In the genomic region with DNA sequence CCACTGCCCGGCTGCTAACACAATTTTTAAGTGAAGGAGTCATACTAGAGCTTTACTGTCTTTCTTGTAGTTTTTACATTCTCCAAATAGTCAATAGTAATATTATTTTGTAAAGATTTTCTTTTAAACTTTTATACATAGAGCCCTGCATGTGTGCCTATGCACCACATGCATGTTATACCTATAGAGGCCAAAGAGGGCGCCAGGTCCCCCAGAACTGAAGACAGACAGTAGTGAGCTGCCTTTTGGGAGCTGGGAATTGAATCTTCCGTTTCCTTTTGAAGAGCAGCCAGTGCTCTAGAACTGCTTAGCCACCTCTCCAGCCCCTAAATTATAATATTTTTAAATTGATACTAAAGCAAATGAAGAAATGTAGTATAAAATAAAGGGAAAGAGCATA, we compare ENCODE assay signal across 9 mouse cellular contexts.
A peak's percentile ranks its signal among the peaks of the same experiment; 100 is the strongest.
DNase-seq lines count a peak whose midpoint lies in the region; ATAC-seq lines count a peak whose summit lies in the region.
"Had no signal": no experiment of that assay in that cellular context is flagged by ENCODE, and none has a peak within 500 bp of the region (broad histone marks: within the 10 kb centered on the region; RNA-seq: fewer than 3 reads in every experiment).

No protein-coding gene starts in this region.

- ATAC-seq in hindbrain, embryonic 11.5 days (ENCODE audit: low FRiP score): no peak
- ATAC-seq in hindbrain, embryonic 14.5 days (ENCODE audit: low FRiP score): no peak
- ATAC-seq in neural tube, embryonic 12.5 days (ENCODE audit: low FRiP score, low read depth): 0 out of 2 replicates have a peak, but pooled peaks have one; percentile 44
- no peak for ATAC-seq in neural tube, embryonic 15.5 days (ENCODE audit: low FRiP score)

- H3K9ac ChIP-seq in hindbrain, embryonic 11.5 days (ENCODE audit: low read depth, low read length): no peak overlapping the region
- H3K9ac ChIP-seq in hindbrain, embryonic 14.5 days: no peak overlapping the region
- no peak overlapping the region for H3K9ac ChIP-seq in neural tube, embryonic 12.5 days
- H3K9ac ChIP-seq in neural tube, embryonic 15.5 days (replicated peaks): no peak overlapping the region

- no peaks in the 10 kb centered on the region for H3K27me3 ChIP-seq in hindbrain, embryonic 11.5 days (ENCODE audit: control insufficient read depth, insufficient read depth, low read length)
- no peaks in the 10 kb centered on the region for H3K27me3 ChIP-seq in hindbrain, embryonic 14.5 days (ENCODE audit: control insufficient read depth, insufficient read depth, low read length)
- no peaks in the 10 kb centered on the region for H3K27me3 ChIP-seq in neural tube, embryonic 12.5 days (replicated peaks)
- no peaks in the 10 kb centered on the region for H3K27me3 ChIP-seq in neural tube, embryonic 15.5 days (replicated peaks)

- no peak overlapping the region for H3K4me3 ChIP-seq in hindbrain, embryonic 11.5 days (ENCODE audit: low read depth, low read length)
- H3K4me3 ChIP-seq in hindbrain, embryonic 14.5 days (replicated peaks; ENCODE audit: low read length): no peak overlapping the region
- H3K4me3 ChIP-seq in neural tube, embryonic 12.5 days: no peak overlapping the region
- no peak overlapping the region for H3K4me3 ChIP-seq in neural tube, embryonic 15.5 days (replicated peaks)

- no peaks in the 10 kb centered on the region for H3K4me1 ChIP-seq in hindbrain, embryonic 11.5 days (replicated peaks; ENCODE audit: control insufficient read depth, insufficient read depth, low read length)
- peaks cover 11% of the 10 kb centered on the region for H3K4me1 ChIP-seq in hindbrain, embryonic 14.5 days (replicated peaks; ENCODE audit: control insufficient read depth, insufficient read depth, low read length)
- H3K4me1 ChIP-seq in neural tube, embryonic 12.5 days: no peaks in the 10 kb centered on the region
- H3K4me1 ChIP-seq in neural tube, embryonic 15.5 days: peaks cover 9% of the 10 kb centered on the region

- DNase-seq in hindbrain, embryonic 11.5 days (ENCODE audit: low spot score): peak; percentile 27
- DNase-seq in hindbrain, embryonic 14.5 days (ENCODE audit: low spot score): no peak
- DNase-seq in c-Kit-positive CD71-positive TER-119-positive erythroid progenitor cells, embryonic 14.5 days (ENCODE audit: low spot score): peak; percentile 11
- DNase-seq in thymus, postnatal 36 days: peak; percentile 22 to 29
- no peak for DNase-seq in layer of hippocampus, postnatal 36 days
- DNase-seq in right cerebral cortex, postnatal 14 days: no peak

- 79% methylated on average over 3 of the region's 3 CpGs for WGBS in hindbrain, embryonic 11.5 days
- WGBS in hindbrain, embryonic 14.5 days: 68% methylated on average over 3 of the region's 3 CpGs
- WGBS in neural tube, embryonic 12.5 days: 80% methylated on average over 3 of the region's 3 CpGs
- WGBS in neural tube, embryonic 15.5 days: 74% methylated on average over 3 of the region's 3 CpGs

- H3K9me3 ChIP-seq in hindbrain, embryonic 11.5 days (ENCODE audit: control insufficient read depth, low read length): no peaks in the 10 kb centered on the region
- H3K9me3 ChIP-seq in hindbrain, embryonic 14.5 days (ENCODE audit: control insufficient read depth, low read length): no peaks in the 10 kb centered on the region
- H3K9me3 ChIP-seq in neural tube, embryonic 12.5 days: no peaks in the 10 kb centered on the region
- no peaks in the 10 kb centered on the region for H3K9me3 ChIP-seq in neural tube, embryonic 15.5 days (replicated peaks)

- no peaks in the 10 kb centered on the region for H3K36me3 ChIP-seq in hindbrain, embryonic 11.5 days (ENCODE audit: control insufficient read depth, insufficient read depth, low read length)
- no peaks in the 10 kb centered on the region for H3K36me3 ChIP-seq in hindbrain, embryonic 14.5 days (replicated peaks; ENCODE audit: control insufficient read depth, insufficient read depth)
- no peaks in the 10 kb centered on the region for H3K36me3 ChIP-seq in neural tube, embryonic 12.5 days
- no peaks in the 10 kb centered on the region for H3K36me3 ChIP-seq in neural tube, embryonic 15.5 days

- no peak overlapping the region for H3K27ac ChIP-seq in hindbrain, embryonic 11.5 days (ENCODE audit: low read depth, low read length)
- H3K27ac ChIP-seq in hindbrain, embryonic 14.5 days: no peak overlapping the region
- H3K27ac ChIP-seq in neural tube, embryonic 12.5 days: no peak overlapping the region
- no peak overlapping the region for H3K27ac ChIP-seq in neural tube, embryonic 15.5 days (replicated peaks)
- H3K27ac ChIP-seq: macrophage had no signal

- H3K4me2 ChIP-seq in hindbrain, embryonic 11.5 days (replicated peaks; ENCODE audit: low read depth, low read length): no peak overlapping the region
- H3K4me2 ChIP-seq in hindbrain, embryonic 14.5 days (replicated peaks): no peak overlapping the region
- H3K4me2 ChIP-seq in neural tube, embryonic 12.5 days (replicated peaks): no peak overlapping the region
- H3K4me2 ChIP-seq in neural tube, embryonic 15.5 days: no peak overlapping the region

Comparison
In these comparisons a context has a peak if more than half of its experiments do, and no peak if none do; other contexts are left out.
1. DNase-seq: peak in hindbrain, embryonic 11.5 days (single experiment), c-Kit-positive CD71-positive TER-119-positive erythroid progenitor cells, embryonic 14.5 days (single experiment) and thymus, postnatal 36 days (2 of 2); none in hindbrain, embryonic 14.5 days (single experiment), layer of hippocampus, postnatal 36 days (0 of 2) and right cerebral cortex, postnatal 14 days (single experiment).